ENCODE assay signal across 13 mouse cellular contexts in genomic region chr5:67215121-67216030, GRCm38 (mm10). TPM values are rescaled to one million over a fixed set of nuclear protein-coding genes. Genes with fewer than 3 reads are reported as not detected.
DNase-seq lines count a peak whose midpoint lies in the region; ATAC-seq and TF ChIP-seq lines count a peak whose summit lies in the region.
"Had no signal": no experiment of that assay in that cellular context is flagged by ENCODE, and none has a peak within 500 bp of the region (broad histone marks: within the 10 kb centered on the region; RNA-seq: fewer than 3 reads in every experiment).

No protein-coding gene starts in this region.

- no peaks in the 10 kb centered on the region for H3K9me3 ChIP-seq in heart, embryonic 15.5 days (replicated peaks)
- no peaks in the 10 kb centered on the region for H3K9me3 ChIP-seq in embryonic facial prominence, embryonic 10.5 days
- no peaks in the 10 kb centered on the region for H3K9me3 ChIP-seq in hindbrain, embryonic 13.5 days
- H3K9me3 ChIP-seq in kidney, embryonic 14.5 days (ENCODE audit: control insufficient read depth, low read length): 0 out of 2 replicates have a peak, but pooled peaks cover 3% of the 10 kb centered on the region

- no peaks in the 10 kb centered on the region for H3K36me3 ChIP-seq in heart, embryonic 15.5 days
- no peaks in the 10 kb centered on the region for H3K36me3 ChIP-seq in heart, adult 2 months (ENCODE audit: control insufficient read depth, insufficient read depth, low read length)
- H3K36me3 ChIP-seq in embryonic facial prominence, embryonic 10.5 days (replicated peaks): no peaks in the 10 kb centered on the region
- no peaks in the 10 kb centered on the region for H3K36me3 ChIP-seq in hindbrain, embryonic 13.5 days
- no peaks in the 10 kb centered on the region for H3K36me3 ChIP-seq in kidney, embryonic 14.5 days (ENCODE audit: control insufficient read depth, insufficient read depth, low read length)

- H3K27ac ChIP-seq in heart, embryonic 15.5 days: no peak overlapping the region
- H3K27ac ChIP-seq in heart, adult 2 months: no peak overlapping the region
- no peak overlapping the region for H3K27ac ChIP-seq in embryonic facial prominence, embryonic 10.5 days (replicated peaks)
- H3K27ac ChIP-seq in hindbrain, embryonic 13.5 days: peak overlapping the region; percentile 69
- H3K27ac ChIP-seq in kidney, embryonic 14.5 days (ENCODE audit: low read depth, low read length): no peak overlapping the region
- H3K27ac ChIP-seq: liver, embryonic 14.5 days had no signal

- no peak for ATAC-seq in heart, embryonic 15.5 days (replicated peaks; ENCODE audit: insufficient number of reproducible peaks, insufficient read depth, low FRiP score, low read depth)
- ATAC-seq in hindbrain, embryonic 13.5 days (ENCODE audit: low FRiP score): peak; percentile 37
- ATAC-seq in kidney, embryonic 14.5 days (ENCODE audit: low FRiP score, low TSS enrichment): no peak
- ATAC-seq: activated CD4-positive, CD25-positive, alpha-beta regulatory T cell, adult 4 months had no signal

- H3K27me3 ChIP-seq in heart, embryonic 15.5 days: peaks cover 93% of the 10 kb centered on the region
- peaks cover 31% of the 10 kb centered on the region for H3K27me3 ChIP-seq in heart, adult 2 months (ENCODE audit: control insufficient read depth, insufficient read depth, low read length)
- H3K27me3 ChIP-seq in embryonic facial prominence, embryonic 10.5 days (replicated peaks; ENCODE audit: low read depth, poor library complexity, severe bottlenecking): peaks cover 100% of the 10 kb centered on the region
- peaks cover 96% of the 10 kb centered on the region for H3K27me3 ChIP-seq in hindbrain, embryonic 13.5 days
- H3K27me3 ChIP-seq in kidney, embryonic 14.5 days (ENCODE audit: control insufficient read depth, insufficient read depth, low read length): peaks cover 70% of the 10 kb centered on the region

- 3% methylated on average over 28 of the region's 28 CpGs for WGBS in heart, embryonic 15.5 days
- 4% methylated on average over 28 of the region's 28 CpGs for WGBS in heart, adult 2 months
- WGBS in embryonic facial prominence, embryonic 10.5 days: 1% methylated on average over 28 of the region's 28 CpGs
- whole genome bisulfite sequencing in hindbrain, embryonic 13.5 days: 1% methylated on average over 28 of the region's 28 CpGs
- 1% methylated on average over 28 of the region's 28 CpGs for WGBS in kidney, embryonic 14.5 days

- no peaks in the 10 kb centered on the region for H3K79me2 ChIP-seq in heart, adult 2 months (replicated peaks; ENCODE audit: control insufficient read depth, insufficient read depth, low read length)

- no peak for TF ChIP-seq EP300 in heart, adult 2 months (IDR thresholded peaks at IDR 0.05; ENCODE audit: insufficient read depth, low read depth, low read length)

- H3K9ac ChIP-seq in heart, embryonic 15.5 days: no peak overlapping the region
- H3K9ac ChIP-seq in heart, adult 2 months (ENCODE audit: low read depth, low read length): no peak overlapping the region
- H3K9ac ChIP-seq in hindbrain, embryonic 13.5 days: no peak overlapping the region
- H3K9ac ChIP-seq in kidney, embryonic 14.5 days (ENCODE audit: low read depth, low read length): no peak overlapping the region
- H3K9ac ChIP-seq: liver, embryonic 14.5 days had no signal

- no peak for TF ChIP-seq POLR2A in heart, adult 2 months (IDR thresholded peaks at IDR 0.05; ENCODE audit: insufficient read depth, low read depth, low read length)

- H3K4me3 ChIP-seq in heart, embryonic 15.5 days: peak overlapping the region; percentile 18; the same call in 1 of the 2 replicates
- H3K4me3 ChIP-seq in heart, adult 2 months: no peak overlapping the region
- H3K4me3 ChIP-seq in embryonic facial prominence, embryonic 10.5 days: peak overlapping the region; percentile 49
- H3K4me3 ChIP-seq in hindbrain, embryonic 13.5 days: peak overlapping the region; percentile 20
- H3K4me3 ChIP-seq in kidney, embryonic 14.5 days (ENCODE audit: low read length): no peak overlapping the region
- H3K4me3 ChIP-seq: erythroblast, embryonic 14.5 days; megakaryocyte, embryonic 14.5 days had no signal

- intact Hi-C loops in heart, adult 2 months (cut with DNase I): no loop called here

- H3K4me2 ChIP-seq in heart, embryonic 15.5 days: 0 out of 2 replicates have a peak overlapping the region, but pooled peaks have one; percentile 47
- peak overlapping the region; percentile 44 for H3K4me2 ChIP-seq in hindbrain, embryonic 13.5 days
- H3K4me2 ChIP-seq in kidney, embryonic 14.5 days (replicated peaks; ENCODE audit: low read depth, low read length): no peak overlapping the region

- no peak for DNase-seq in heart, adult 2 months
- no peak for DNase-seq in embryonic facial prominence, embryonic 10.5 days (ENCODE audit: low spot score)
- peak; percentile 45 for DNase-seq in neural tube, embryonic 10.5 days (ENCODE audit: extremely low spot score, low spot score)
- DNase-seq in ovary, adult 18-20 months (ENCODE audit: low spot score): no peak
- no peak for DNase-seq in cerebellum, adult 18-20 months
- DNase-seq: kidney, postnatal 36 days had no signal

- no peak for TF ChIP-seq CTCF in heart, adult 2 months (IDR thresholded peaks at IDR 0.05)

- peaks cover 11% of the 10 kb centered on the region for H3K4me1 ChIP-seq in heart, embryonic 15.5 days (replicated peaks)
- H3K4me1 ChIP-seq in heart, adult 2 months (ENCODE audit: control insufficient read depth, insufficient read depth, low read length): no peaks in the 10 kb centered on the region
- H3K4me1 ChIP-seq in embryonic facial prominence, embryonic 10.5 days: peaks cover 16% of the 10 kb centered on the region
- peaks cover 23% of the 10 kb centered on the region for H3K4me1 ChIP-seq in hindbrain, embryonic 13.5 days (replicated peaks)
- H3K4me1 ChIP-seq in kidney, embryonic 14.5 days (ENCODE audit: control insufficient read depth, insufficient read depth, low read length): no peaks in the 10 kb centered on the region
- H3K4me1 ChIP-seq: megakaryocyte, embryonic 14.5 days had no signal

RNA-seq across cellular contexts. Expression of gene Tmem33, which starts 45.0 kb away (rescaled TPM):
- 46.4 and 47.0 TPM in 2 replicates for polyA plus RNA-seq in heart, embryonic 15.5 days (2015; fragmentation: Nextera tagmentation; extraction: Ambion mirVana)
- 10 to 100 TPM; 55.9 to 59.3 TPM for total RNA-seq in heart, adult 2 months (2021)
- polyA plus RNA-seq in heart, adult 2 months (2012; rRNA removed): 54.9 and 88.1 TPM in 2 replicates
- 106 and 117 TPM in 2 replicates for polyA plus RNA-seq in embryonic facial prominence, embryonic 10.5 days (2016; fragmentation: Nextera tagmentation; extraction: Ambion mirVana)
- 89.8 and 93.8 TPM in 2 replicates for polyA plus RNA-seq in hindbrain, embryonic 13.5 days (2015; fragmentation: Nextera tagmentation; extraction: Ambion mirVana)
- polyA plus RNA-seq in kidney, embryonic 14.5 days (2014; fragmentation: Nextera tagmentation; extraction: Ambion mirVana): 90.9 and 109 TPM in 2 replicates

Comparison
In these comparisons a context has a peak if more than half of its experiments do, and no peak if none do; other contexts are left out.
1. H3K4me3 ChIP-seq: peak in heart, embryonic 15.5 days (single experiment), embryonic facial prominence, embryonic 10.5 days (single experiment) and hindbrain, embryonic 13.5 days (single experiment); none in heart, adult 2 months (single experiment) and kidney, embryonic 14.5 days (single experiment).